Mouse (Mus musculus): ENCODE data around the gene Plxnb2. TPM values are rescaled to one million over a fixed set of nuclear protein-coding genes. Genes with fewer than 3 reads are reported as not detected.

The Plxnb2 gene
- polyA plus RNA-seq (2012; fragmentation: generic; extraction: Trizol), result 100 to 1,000 TPM; 252 to 448 TPM

GRCm38 (mm10) chr15:89180571-89181229, at the start of gene Plxnb2:
Gene Plxnb2 (minus strand): TSS chr15:89180788.

DNA sequence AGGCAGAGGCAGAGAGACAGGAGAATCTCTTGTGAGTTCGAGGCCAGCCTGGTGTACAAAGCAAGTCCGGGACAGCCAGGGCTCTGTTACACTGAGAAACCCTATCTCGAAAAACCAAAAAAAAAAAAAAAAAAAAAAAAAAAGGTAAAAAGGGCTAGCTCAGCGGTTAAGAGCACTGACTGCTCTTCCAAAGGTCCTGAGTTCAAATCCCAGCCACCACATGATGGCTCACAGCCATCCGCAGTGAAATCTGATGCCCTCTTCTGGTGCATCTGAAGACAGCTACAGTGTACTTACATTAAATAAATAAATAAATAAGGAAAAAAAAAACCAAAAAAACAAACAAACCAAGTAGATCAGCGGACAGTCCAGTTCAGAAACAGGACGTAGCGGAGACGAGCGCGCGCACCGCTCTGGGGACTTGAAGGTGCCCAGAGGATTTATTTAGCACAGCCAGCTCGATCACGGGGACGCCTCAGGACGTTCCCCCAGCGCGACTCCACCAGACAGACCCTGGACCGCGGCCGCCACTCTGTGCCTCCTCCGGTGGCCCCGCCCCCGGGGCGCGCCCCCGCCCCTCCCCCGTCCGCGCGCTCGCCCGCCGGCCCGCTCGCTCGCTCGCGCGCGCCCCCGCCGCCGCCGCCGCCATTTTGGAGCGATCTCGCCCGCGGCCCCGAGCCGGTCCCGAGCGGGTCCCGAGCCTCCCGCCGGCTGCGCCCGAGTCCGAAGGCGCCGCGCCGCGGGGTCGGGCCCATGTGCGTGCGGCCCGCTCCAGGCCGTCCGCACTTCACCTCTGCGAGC, 30.5 kb upstream of the Plxnb2 start, which contains the start of gene Ppp6r2:
Gene Ppp6r2 (plus strand): TSS at position 639 of the 801 bp plus-strand sequence.

GRCm38 (mm10) chr15:89196313-89196706, 15.7 kb upstream of the Plxnb2 start, which contains the start of gene Dennd6b:
Gene Dennd6b (minus strand): TSS chr15:89196496.

DNA sequence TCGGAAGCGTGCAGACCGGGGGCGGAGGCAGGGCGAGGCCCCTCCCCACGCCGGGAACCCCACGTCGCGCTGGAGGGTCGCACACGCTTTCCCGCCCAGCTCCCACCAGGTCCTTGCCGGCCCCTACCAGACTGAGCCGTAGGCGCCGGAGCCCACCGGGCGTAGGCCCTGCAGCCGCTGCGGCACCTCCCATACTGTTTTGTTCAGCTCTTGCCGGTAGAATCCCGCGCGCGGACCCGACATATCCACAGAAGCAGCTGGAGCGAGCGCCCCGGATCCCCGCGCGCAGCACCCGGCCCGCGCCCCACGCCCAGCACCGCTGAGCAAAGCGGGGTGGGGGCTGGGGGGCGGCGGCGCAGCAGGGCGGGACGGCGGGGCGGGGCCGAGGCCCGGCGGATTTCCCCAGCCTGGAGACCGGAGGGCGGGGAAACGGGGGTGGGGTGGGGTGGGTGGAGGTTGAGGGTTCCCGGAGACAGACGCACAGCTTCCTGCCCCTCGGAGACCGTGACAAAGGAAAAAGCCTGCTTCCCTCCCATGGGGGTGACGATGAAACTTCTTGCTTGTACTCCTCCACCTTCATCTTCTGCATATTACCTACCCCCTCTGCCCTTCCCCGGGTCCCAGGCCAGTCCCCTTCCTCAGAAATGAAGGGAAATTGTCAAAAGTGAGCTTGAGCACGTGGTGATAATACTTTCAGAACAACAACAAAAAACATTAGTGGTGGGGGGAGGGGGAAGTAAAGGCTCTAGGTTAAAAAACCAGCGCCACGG, 31.1 kb downstream of the Plxnb2 start, which contains the start of gene Mapk11:
Gene Mapk11 (minus strand): TSS at position 358 of the 770 bp plus-strand sequence.

GRCm38 (mm10) chr15:89140659-89141252, 39.8 kb downstream of the Plxnb2 start, which contains the start of gene Mapk12:
Gene Mapk12 (minus strand): TSS chr15:89140703.

GRCm38 (mm10) chr15:89128382-89129350, 51.9 kb downstream of the Plxnb2 start, which contains the start of gene Hdac10:
Gene Hdac10 (minus strand): TSS chr15:89128700.

GRCm38 (mm10) chr15:89122649-89123366, 57.8 kb downstream of the Plxnb2 start, which contains the start of gene Tubgcp6:
Gene Tubgcp6 (minus strand): TSS chr15:89123112.

Other genes with a start within 250 kb of the Plxnb2 start
- not detected for gene Ttll8, start 226.4 kb downstream of the Plxnb2 start, polyA plus RNA-seq (2012; fragmentation: generic; extraction: Trizol)
- under 1 TPM; 0.01 to 0.04 TPM for gene Mlc1, start 201.8 kb downstream of the Plxnb2 start, polyA plus RNA-seq (2012; fragmentation: generic; extraction: Trizol)
- gene Mov10l1, start 197.9 kb downstream of the Plxnb2 start, polyA plus RNA-seq (2012; fragmentation: generic; extraction: Trizol), result under 1 TPM in 1 of 2 experiments, not detected in 1; 0.01 TPM
- gene Panx2, start 121.1 kb downstream of the Plxnb2 start, polyA plus RNA-seq (2012; fragmentation: generic; extraction: Trizol), result under 1 TPM in 1 of 2 experiments, not detected in 1; 0.20 TPM
- 10 to 100 TPM; 44.6 to 47.8 TPM for gene Trabd, start 105.7 kb downstream of the Plxnb2 start, polyA plus RNA-seq (2012; fragmentation: generic; extraction: Trizol)
- gene Selenoo, start 91.7 kb downstream of the Plxnb2 start, polyA plus RNA-seq (2012; fragmentation: generic; extraction: Trizol), result 10 to 100 TPM; 19.0 to 42.1 TPM
- gene Tubgcp6, start 57.7 kb downstream of the Plxnb2 start, polyA plus RNA-seq (2012; fragmentation: generic; extraction: Trizol), result 10 to 100 TPM; 12.0 to 17.7 TPM
- 10 to 100 TPM; 14.5 to 24.3 TPM for gene Hdac10, start 52.1 kb downstream of the Plxnb2 start, polyA plus RNA-seq (2012; fragmentation: generic; extraction: Trizol)
- gene Mapk12, start 40.1 kb downstream of the Plxnb2 start, polyA plus RNA-seq (2012; fragmentation: generic; extraction: Trizol), result 10 to 100 TPM; 29.5 to 43.6 TPM
- 10 to 100 TPM; 12.4 to 13.6 TPM for gene Mapk11, start 31.2 kb downstream of the Plxnb2 start, polyA plus RNA-seq (2012; fragmentation: generic; extraction: Trizol)
- 1 to 10 TPM; 1.6 to 6.5 TPM for gene Dennd6b, start 15.7 kb upstream of the Plxnb2 start, polyA plus RNA-seq (2012; fragmentation: generic; extraction: Trizol)
- gene Ppp6r2, start 30.8 kb upstream of the Plxnb2 start, polyA plus RNA-seq (2012; fragmentation: generic; extraction: Trizol), result 10 to 100 TPM in 1 of 2 experiments, 1 to 10 TPM in 1; 7.8 to 52.7 TPM
- gene Sbf1, start 134.5 kb upstream of the Plxnb2 start, polyA plus RNA-seq (2012; fragmentation: generic; extraction: Trizol), result 100 to 1,000 TPM; 132 to 134 TPM
- gene Adm2, start 141.9 kb upstream of the Plxnb2 start, polyA plus RNA-seq (2012; fragmentation: generic; extraction: Trizol), result under 1 TPM; 0.02 to 0.04 TPM
- gene Miox, start 153.6 kb upstream of the Plxnb2 start, polyA plus RNA-seq (2012; fragmentation: generic; extraction: Trizol), result not detected
- 100 to 1,000 TPM in 1 of 2 experiments, 10 to 100 TPM in 1; 80.9 to 141 TPM for gene Lmf2, start 174.9 kb upstream of the Plxnb2 start, polyA plus RNA-seq (2012; fragmentation: generic; extraction: Trizol)
- 100 to 1,000 TPM; 197 to 330 TPM for gene Ncaph2, start 174.9 kb upstream of the Plxnb2 start, polyA plus RNA-seq (2012; fragmentation: generic; extraction: Trizol)
- 10 to 100 TPM; 19.3 to 37.8 TPM for gene Sco2, start 193.1 kb upstream of the Plxnb2 start, polyA plus RNA-seq (2012; fragmentation: generic; extraction: Trizol)
- gene Tymp, start 196.3 kb upstream of the Plxnb2 start, polyA plus RNA-seq (2012; fragmentation: generic; extraction: Trizol), result 1 to 10 TPM; 3.0 to 3.1 TPM
- gene Odf3b, start 198.5 kb upstream of the Plxnb2 start, polyA plus RNA-seq (2012; fragmentation: generic; extraction: Trizol), result under 1 TPM in 1 of 2 experiments, not detected in 1; 0.17 TPM
- not detected for gene Klhdc7b, start 204.1 kb upstream of the Plxnb2 start, polyA plus RNA-seq (2012; fragmentation: generic; extraction: Trizol)
- gene Syce3, start 229.7 kb upstream of the Plxnb2 start, polyA plus RNA-seq (2012; fragmentation: generic; extraction: Trizol), result not detected
- 1 to 10 TPM in 1 of 2 experiments, under 1 TPM in 1; 0.13 to 1.8 TPM for gene Cpt1b, start 245.1 kb upstream of the Plxnb2 start, polyA plus RNA-seq (2012; fragmentation: generic; extraction: Trizol)
- gene C730034F03Rik, start 248.8 kb upstream of the Plxnb2 start, polyA plus RNA-seq (2012; fragmentation: generic; extraction: Trizol), result 1 to 10 TPM in 1 of 2 experiments, under 1 TPM in 1; 0.19 to 1.8 TPM
- under 1 TPM in 1 of 2 experiments, not detected in 1; 0.20 TPM for gene Gm44502, start 248.9 kb upstream of the Plxnb2 start, polyA plus RNA-seq (2012; fragmentation: generic; extraction: Trizol)
- 10 to 100 TPM; 28.5 to 71.8 TPM for gene Chkb, start 249.1 kb upstream of the Plxnb2 start, polyA plus RNA-seq (2012; fragmentation: generic; extraction: Trizol)

Measured in C3H10T1/2 (cell line).